Mouse (Mus musculus): ENCODE results near the gene Xrn1. TPM values are rescaled to one million over a fixed set of nuclear protein-coding genes. Genes with fewer than 3 reads are reported as not detected.
A peak's percentile ranks its signal among the peaks of the same experiment; 100 is the strongest.
"Not testable (repeated sequence)": the region's sequence is repeated elsewhere in the genome, so short reads cannot be mapped to it uniquely, and the experiment has no call there.

Gene Xrn1
- total RNA-seq (2022), result 10 to 100 TPM; 24.3 to 29.1 (median 26.8) TPM

GRCm38 (mm10) chr9:95954585-95955461, at the start of gene Xrn1:
Gene Xrn1, plus strand, starts transcription at chr9:95954760.
- DNase-seq (ENCODE audit: low spot score in 2 of 2), result peak; percentile 81 to 84

GRCm38 (mm10) chr9:95932855-95933254, 21.7 kb upstream of the Xrn1 start:
- DNase-seq (ENCODE audit: low spot score in 2 of 2), result no peak

- DNase-seq (ENCODE audit: low spot score in 2 of 2), result no peak
Measured at GRCm38 (mm10) chr9:95953658-95954057, 902 bp upstream of the Xrn1 start.

- no peak for DNase-seq (ENCODE audit: low spot score in 2 of 2)
Measured at GRCm38 (mm10) chr9:95954226-95954584, 355 bp upstream of the Xrn1 start.

- DNase-seq (ENCODE audit: low spot score in 2 of 2), result no peak
Measured at GRCm38 (mm10) chr9:95957611-95958010, 3.1 kb downstream of the Xrn1 start.

GRCm38 (mm10) chr9:95958041-95958730, 3.6 kb downstream of the Xrn1 start:
- DNase-seq (ENCODE audit: low spot score in 2 of 2), result no peak

GRCm38 (mm10) chr9:95958731-95959105, 4.2 kb downstream of the Xrn1 start:
- DNase-seq (ENCODE audit: low spot score in 2 of 2), result not testable (repeated sequence)

GRCm38 (mm10) chr9:95959246-95959645, 4.7 kb downstream of the Xrn1 start:
- no peak for DNase-seq (ENCODE audit: low spot score in 2 of 2)

GRCm38 (mm10) chr9:95959732-95960428, 5.3 kb downstream of the Xrn1 start:
- no peak for DNase-seq (ENCODE audit: low spot score in 2 of 2)

GRCm38 (mm10) chr9:95961058-95961457, 6.5 kb downstream of the Xrn1 start:
- DNase-seq (ENCODE audit: low spot score in 2 of 2), result no peak

- no peak for DNase-seq (ENCODE audit: low spot score in 2 of 2)
Measured at GRCm38 (mm10) chr9:95964037-95964436, 9.5 kb downstream of the Xrn1 start.

- DNase-seq (ENCODE audit: low spot score in 2 of 2), result no peak
Measured at GRCm38 (mm10) chr9:95978279-95978678, 23.7 kb downstream of the Xrn1 start.

GRCm38 (mm10) chr9:95979896-95980295, 25.3 kb downstream of the Xrn1 start:
- no peak for DNase-seq (ENCODE audit: low spot score in 2 of 2)

- DNase-seq (ENCODE audit: low spot score in 2 of 2), result no peak
Measured at GRCm38 (mm10) chr9:95992255-95992654, 37.7 kb downstream of the Xrn1 start.

GRCm38 (mm10) chr9:96004455-96004854, 49.9 kb downstream of the Xrn1 start:
- no peak for DNase-seq (ENCODE audit: low spot score in 2 of 2)

GRCm38 (mm10) chr9:96010664-96011063, 56.1 kb downstream of the Xrn1 start:
- DNase-seq (ENCODE audit: low spot score in 2 of 2), result no peak

GRCm38 (mm10) chr9:96023921-96024320, 69.4 kb downstream of the Xrn1 start:
- no peak for DNase-seq (ENCODE audit: low spot score in 2 of 2)

GRCm38 (mm10) chr9:96027913-96028312, 73.4 kb downstream of the Xrn1 start:
- no peak for DNase-seq (ENCODE audit: low spot score in 2 of 2)

GRCm38 (mm10) chr9:96028818-96029217, 74.3 kb downstream of the Xrn1 start:
- no peak for DNase-seq (ENCODE audit: low spot score in 2 of 2)

- no peak for DNase-seq (ENCODE audit: low spot score in 2 of 2)
Measured at GRCm38 (mm10) chr9:96029886-96030285, 75.3 kb downstream of the Xrn1 start.

GRCm38 (mm10) chr9:96035371-96036086, 81.0 kb downstream of the Xrn1 start:
- DNase-seq (ENCODE audit: low spot score in 2 of 2), result no peak
